Mouse (Mus musculus): Measurements from ENCODE around the gene Gpnmb. TPM values are rescaled to one million over a fixed set of nuclear protein-coding genes. Genes with fewer than 3 reads are reported as not detected.

The Gpnmb gene
- polyA plus RNA-seq, 1 experiment from 2014 or later = 0.84 TPM

DNA sequence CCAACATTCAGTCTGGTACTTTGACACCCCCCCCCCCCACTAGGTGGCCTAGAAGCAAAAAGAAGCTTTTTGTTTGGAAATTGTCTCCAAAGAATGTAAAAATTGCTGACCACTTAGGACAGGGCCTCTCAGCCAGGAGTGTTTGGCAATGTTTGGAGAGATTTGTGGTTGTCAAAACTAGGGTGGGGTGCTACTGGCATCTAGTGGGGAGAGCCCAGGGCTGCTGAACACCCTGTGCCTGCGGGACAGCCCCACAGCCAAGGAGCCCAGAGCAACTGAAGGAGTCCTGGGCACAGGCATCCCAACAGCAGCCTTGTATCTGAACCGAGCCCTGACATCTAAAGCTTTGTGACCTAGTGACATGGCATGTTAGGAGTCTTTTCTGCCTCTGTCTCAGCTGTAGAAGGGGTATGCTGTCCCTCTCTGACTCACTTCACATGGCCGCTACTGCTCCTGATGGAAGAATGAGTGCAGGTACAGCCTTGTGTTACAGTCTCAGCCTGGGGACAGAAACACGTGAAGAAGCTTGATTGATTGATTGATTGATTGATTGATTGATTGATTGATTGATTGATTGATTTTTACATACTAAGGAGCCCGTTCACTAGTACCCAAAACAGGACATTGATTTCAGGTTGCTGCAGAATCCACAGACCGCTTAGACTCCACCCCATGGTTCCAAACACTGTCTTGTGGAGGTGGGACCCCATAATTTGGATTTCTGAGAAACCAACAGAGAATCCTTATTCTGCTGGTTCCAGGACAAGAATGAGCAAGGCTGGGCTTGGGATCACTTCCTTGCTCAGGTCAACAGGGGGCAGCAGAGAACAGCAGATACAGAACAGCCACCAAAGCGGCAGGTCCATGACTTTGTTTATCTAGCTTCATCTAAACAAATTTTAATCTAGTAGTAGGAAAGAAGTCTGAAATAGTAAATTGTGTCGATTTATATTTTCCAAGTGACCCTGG is 21.0 kb downstream of the Gpnmb start:
- Histone ChIP-seq H3K36me3 (ENCODE audit: control insufficient read depth, insufficient read depth, low read length) (no peaks in the 10 kb centered on the region), H3K27ac (ENCODE audit: low read depth, low read length) (no peak overlapping the region), H3K9me3 (ENCODE audit: control insufficient read depth, low read length) (no peaks in the 10 kb centered on the region), H3K4me2 (no peak overlapping the region), H3K27me3 (replicated peaks; ENCODE audit: control insufficient read depth, insufficient read depth, low read length) (no peaks in the 10 kb centered on the region), H3K9ac (ENCODE audit: low read depth, low read length) (no peak overlapping the region), H3K4me3 (ENCODE audit: low read depth, low read length) (no peak overlapping the region), H3K4me1 (replicated peaks; ENCODE audit: control insufficient read depth, insufficient read depth, low read length) (no peaks in the 10 kb centered on the region)
- WGBS = 44% methylated on average over 8 of the region's 8 CpGs
- ATAC-seq (replicated peaks; ENCODE audit: low FRiP score) (no peak), DNase-seq (ENCODE audit: low spot score) (no peak)

GRCm38 (mm10) chr6:49068361-49068760 is 32.0 kb downstream of the Gpnmb start:
- Histone ChIP-seq H3K9me3 (ENCODE audit: control insufficient read depth, low read length) (no peaks in the 10 kb centered on the region), H3K4me2 (no peak overlapping the region), H3K4me3 (ENCODE audit: low read depth, low read length) (no peak overlapping the region), H3K9ac (ENCODE audit: low read depth, low read length) (no peak overlapping the region), H3K27me3 (replicated peaks; ENCODE audit: control insufficient read depth, insufficient read depth, low read length) (no peaks in the 10 kb centered on the region), H3K36me3 (ENCODE audit: control insufficient read depth, insufficient read depth, low read length) (no peaks in the 10 kb centered on the region), H3K4me1 (replicated peaks; ENCODE audit: control insufficient read depth, insufficient read depth, low read length) (0 out of 2 replicates have a peak, but pooled peaks cover 2% of the 10 kb centered on the region), H3K27ac (ENCODE audit: low read depth, low read length) (no peak overlapping the region)
- ATAC-seq (replicated peaks; ENCODE audit: low FRiP score) = no peak
- DNase-seq (ENCODE audit: low spot score) = no peak
- WGBS = 40% methylated on average over 4 of the region's 4 CpGs

DNA sequence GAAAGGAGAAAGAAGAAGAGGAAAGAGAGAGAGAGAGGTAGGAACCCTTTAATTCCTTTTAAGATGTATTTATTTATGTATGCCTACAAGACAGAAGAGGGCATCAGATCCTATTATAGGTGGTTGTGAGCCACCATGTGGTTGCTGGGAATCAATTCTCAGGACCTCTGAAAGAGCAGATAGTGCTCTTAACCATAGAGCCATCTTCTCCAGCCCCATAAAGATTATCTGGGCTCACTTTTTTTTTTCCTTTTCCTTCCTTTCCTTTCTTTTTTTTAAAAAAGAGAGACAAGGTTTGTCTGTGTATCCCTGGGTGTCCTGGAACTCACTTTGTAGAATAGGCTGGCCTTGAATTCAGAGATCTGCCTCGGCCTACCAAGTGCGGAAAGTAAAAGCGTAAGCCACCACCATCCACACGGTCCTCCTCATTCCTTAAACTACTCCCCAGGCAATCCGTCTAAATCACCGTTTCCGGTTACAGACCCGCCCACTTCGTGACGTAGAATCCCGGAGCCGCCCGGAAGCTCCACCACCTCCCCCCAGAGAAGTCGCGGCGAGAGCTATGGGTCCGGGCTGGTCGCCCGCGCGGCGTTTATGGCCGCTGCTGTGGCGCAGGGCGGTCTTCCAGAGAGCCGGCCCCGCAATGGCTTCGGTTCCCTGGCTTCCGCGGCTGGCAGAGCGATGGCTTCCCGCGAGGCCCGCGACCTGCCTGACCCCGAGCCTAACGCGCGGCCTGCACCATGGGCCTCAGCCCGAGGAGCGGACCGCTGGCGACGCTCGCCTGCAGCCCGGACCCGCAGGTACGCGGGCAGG is 37.2 kb downstream of the Gpnmb start, which contains the start of gene Malsu1:
Gene Malsu1, plus strand, starts transcription at position 492 of the 813 bp plus-strand sequence.
- H3K9me3 ChIP-seq (ENCODE audit: control insufficient read depth, low read length) = no peaks in the 10 kb centered on the region
- ATAC-seq (replicated peaks; ENCODE audit: low FRiP score) (peak; percentile 92), DNase-seq (ENCODE audit: low spot score) (peak; percentile 90)
- peak within 1 kb of the TSS; percentile 99 for H3K4me3 ChIP-seq (ENCODE audit: low read depth, low read length)
- peak within 1 kb of the TSS; percentile 77 for H3K4me2 ChIP-seq
- no peaks in the 10 kb centered on the region for H3K27me3 ChIP-seq (replicated peaks; ENCODE audit: control insufficient read depth, insufficient read depth, low read length)
- H3K4me1 ChIP-seq (replicated peaks; ENCODE audit: control insufficient read depth, insufficient read depth, low read length) = peaks cover 10% of the 10 kb centered on the region; the same call in 1 of the 2 replicates
- peak within 1 kb of the TSS; percentile 77 for H3K27ac ChIP-seq (ENCODE audit: low read depth, low read length)
- H3K9ac ChIP-seq (ENCODE audit: low read depth, low read length) = peak within 1 kb of the TSS; percentile 97
- H3K36me3 ChIP-seq (ENCODE audit: control insufficient read depth, insufficient read depth, low read length) = no peaks in the 10 kb centered on the region; the same call in 1 of the 2 replicates
- WGBS = under 1% methylated on average over 49 of the region's 49 CpGs

DNA sequence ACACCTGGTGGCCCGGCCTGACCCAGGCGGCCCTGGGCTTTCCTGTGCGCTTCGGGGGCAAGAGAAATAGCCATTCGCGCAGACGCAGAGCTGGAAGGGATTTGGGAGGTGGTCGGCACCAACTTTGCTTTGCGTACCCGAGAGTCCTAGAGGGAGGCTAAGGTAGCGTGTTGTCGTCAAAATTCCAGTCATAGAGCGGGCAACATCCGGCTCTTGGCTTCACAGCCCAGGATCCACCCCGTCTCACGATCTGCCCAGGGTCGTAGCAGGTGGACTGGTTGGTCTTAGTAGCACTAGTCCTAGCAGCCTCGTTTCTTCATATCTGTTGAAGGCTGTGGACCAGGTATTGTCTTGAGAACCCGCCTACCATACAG is 37.8 kb downstream of the Gpnmb start:
- under 1% methylated on average over 19 of the region's 19 CpGs for WGBS
- DNase-seq (ENCODE audit: low spot score) = no peak
- Histone ChIP-seq H3K36me3 (ENCODE audit: control insufficient read depth, insufficient read depth, low read length) (no peaks in the 10 kb centered on the region; the same call in 1 of the 2 replicates), H3K4me1 (replicated peaks; ENCODE audit: control insufficient read depth, insufficient read depth, low read length) (peaks cover 10% of the 10 kb centered on the region; the same call in 1 of the 2 replicates), H3K4me2 (peak overlapping the region; percentile 77), H3K9ac (ENCODE audit: low read depth, low read length) (peak overlapping the region; percentile 97), H3K27me3 (replicated peaks; ENCODE audit: control insufficient read depth, insufficient read depth, low read length) (no peaks in the 10 kb centered on the region), H3K27ac (ENCODE audit: low read depth, low read length) (peak overlapping the region; percentile 77), H3K4me3 (ENCODE audit: low read depth, low read length) (peak overlapping the region; percentile 99), H3K9me3 (ENCODE audit: control insufficient read depth, low read length) (no peaks in the 10 kb centered on the region)
- ATAC-seq (replicated peaks; ENCODE audit: low FRiP score) = peak; percentile 56

DNA sequence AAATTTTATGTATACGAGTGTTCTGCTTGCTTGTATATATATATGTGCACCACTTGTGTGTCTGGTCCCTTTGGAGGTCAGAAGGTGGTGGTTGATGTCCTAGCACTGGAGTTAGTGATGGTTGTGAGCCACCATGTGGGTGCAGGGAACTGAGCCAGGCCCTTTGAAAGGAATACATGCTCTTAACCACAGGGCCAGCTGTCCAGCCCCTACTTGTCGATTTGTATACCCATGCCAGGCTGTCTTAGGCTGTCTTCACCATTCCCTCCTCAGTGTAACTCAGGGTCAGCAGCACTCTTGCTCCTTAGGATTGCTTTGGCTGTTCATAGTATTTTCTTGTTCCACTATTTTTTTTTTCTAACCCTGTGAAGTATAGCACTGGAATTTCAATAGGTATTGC is 41.5 kb downstream of the Gpnmb start:
- no peak overlapping the region for H3K4me2 ChIP-seq
- DNase-seq (ENCODE audit: low spot score) = no peak
- peaks cover 3% of the 10 kb centered on the region; the same call in 1 of the 2 replicates for H3K36me3 ChIP-seq (ENCODE audit: control insufficient read depth, insufficient read depth, low read length)
- H3K9me3 ChIP-seq (ENCODE audit: control insufficient read depth, low read length) = no peaks in the 10 kb centered on the region
- 80% methylated on average over 2 of the region's 2 CpGs for WGBS
- no peak overlapping the region for H3K4me3 ChIP-seq (ENCODE audit: low read depth, low read length)
- H3K4me1 ChIP-seq (replicated peaks; ENCODE audit: control insufficient read depth, insufficient read depth, low read length) = peaks cover 10% of the 10 kb centered on the region; the same call in 1 of the 2 replicates
- no peaks in the 10 kb centered on the region for H3K27me3 ChIP-seq (replicated peaks; ENCODE audit: control insufficient read depth, insufficient read depth, low read length)
- no peak overlapping the region for H3K27ac ChIP-seq (ENCODE audit: low read depth, low read length)
- H3K9ac ChIP-seq (ENCODE audit: low read depth, low read length) = no peak overlapping the region
- no peak for ATAC-seq (replicated peaks; ENCODE audit: low FRiP score)

- H3K27ac ChIP-seq (ENCODE audit: low read depth, low read length) = no peak overlapping the region
- 82% methylated on average over 1 of the region's 1 CpGs for WGBS
- DNase-seq (ENCODE audit: low spot score) = no peak
- no peak overlapping the region for H3K4me2 ChIP-seq
- H3K9ac ChIP-seq (ENCODE audit: low read depth, low read length) = no peak overlapping the region
- H3K27me3 ChIP-seq (replicated peaks; ENCODE audit: control insufficient read depth, insufficient read depth, low read length) = no peaks in the 10 kb centered on the region
- H3K9me3 ChIP-seq (ENCODE audit: control insufficient read depth, low read length) = no peaks in the 10 kb centered on the region
- H3K4me1 ChIP-seq (replicated peaks; ENCODE audit: control insufficient read depth, insufficient read depth, low read length) = peaks cover 7% of the 10 kb centered on the region; the same call in 1 of the 2 replicates
- H3K4me3 ChIP-seq (ENCODE audit: low read depth, low read length) = no peak overlapping the region
- H3K36me3 ChIP-seq (ENCODE audit: control insufficient read depth, insufficient read depth, low read length) = peaks cover 9% of the 10 kb centered on the region; the same call in 1 of the 2 replicates
- ATAC-seq (replicated peaks; ENCODE audit: low FRiP score) = no peak
Measured at GRCm38 (mm10) chr6:49079313-49079712, 43.0 kb downstream of the Gpnmb start.

- H3K27me3 ChIP-seq (replicated peaks; ENCODE audit: control insufficient read depth, insufficient read depth, low read length) = no peaks in the 10 kb centered on the region
- no peaks in the 10 kb centered on the region for H3K9me3 ChIP-seq (ENCODE audit: control insufficient read depth, low read length)
- H3K27ac ChIP-seq (ENCODE audit: low read depth, low read length) = no peak overlapping the region
- no peak overlapping the region for H3K4me3 ChIP-seq (ENCODE audit: low read depth, low read length)
- peaks cover 23% of the 10 kb centered on the region; the same call in 1 of the 2 replicates for H3K36me3 ChIP-seq (ENCODE audit: control insufficient read depth, insufficient read depth, low read length)
- ATAC-seq (replicated peaks; ENCODE audit: low FRiP score) (no peak), DNase-seq (ENCODE audit: low spot score) (no peak)
- H3K9ac ChIP-seq (ENCODE audit: low read depth, low read length) = no peak overlapping the region
- 92% methylated on average over 4 of the region's 4 CpGs for WGBS
- no peaks in the 10 kb centered on the region for H3K4me1 ChIP-seq (replicated peaks; ENCODE audit: control insufficient read depth, insufficient read depth, low read length)
- H3K4me2 ChIP-seq = no peak overlapping the region
Measured at GRCm38 (mm10) chr6:49083008-49083407, 46.7 kb downstream of the Gpnmb start.

- Histone ChIP-seq H3K4me1 (replicated peaks; ENCODE audit: control insufficient read depth, insufficient read depth, low read length) (no peaks in the 10 kb centered on the region), H3K9ac (ENCODE audit: low read depth, low read length) (no peak overlapping the region), H3K4me3 (ENCODE audit: low read depth, low read length) (no peak overlapping the region), H3K4me2 (no peak overlapping the region), H3K27ac (ENCODE audit: low read depth, low read length) (no peak overlapping the region), H3K36me3 (ENCODE audit: control insufficient read depth, insufficient read depth, low read length) (peaks cover 10% of the 10 kb centered on the region), H3K27me3 (replicated peaks; ENCODE audit: control insufficient read depth, insufficient read depth, low read length) (no peaks in the 10 kb centered on the region), H3K9me3 (ENCODE audit: control insufficient read depth, low read length) (no peaks in the 10 kb centered on the region)
- 85% methylated on average over 10 of the region's 10 CpGs for WGBS
- ATAC-seq (replicated peaks; ENCODE audit: low FRiP score) (no peak), DNase-seq (ENCODE audit: low spot score) (no peak)
Measured at GRCm38 (mm10) chr6:49094968-49095367, 58.6 kb downstream of the Gpnmb start.
